Mouse (Mus musculus) midbrain, embryonic 15.5 days (tissue): Measurements from ENCODE around the gene Commd2. TPM values are rescaled to one million over a fixed set of nuclear protein-coding genes. Genes with fewer than 3 reads are reported as not detected.

Experiments used
- ATAC-seq: fragments of 200-750 bp; cut with Nextera tagmentation; replicated peaks from 2 replicates; pipeline ENCODE4 v1.8.0; 2017; ENCODE audit warnings: moderate TSS enrichment
- H3K27ac ChIP-seq: fragments of 300-500 bp; sonication (generic); 2 replicates; pipeline ENCODE4 v1.5.1; 2015; ENCODE audit warnings: mild to moderate bottlenecking, inconsistent platforms
- H3K27me3 ChIP-seq: fragments of 300-500 bp; sonication (generic); replicated peaks from 2 replicates; pipeline ENCODE4 v1.6.1; 2015; ENCODE audit warnings: inconsistent platforms
- H3K36me3 ChIP-seq: fragments of 300-500 bp; sonication (generic); replicated peaks from 2 replicates; pipeline ENCODE4 v1.6.1; 2015; ENCODE audit warnings: inconsistent platforms
- H3K4me1 ChIP-seq: fragments of 300-500 bp; sonication (generic); 2 replicates; pipeline ENCODE4 v1.6.1; 2015; ENCODE audit warnings: inconsistent platforms
- H3K4me2 ChIP-seq: fragments of 300-500 bp; sonication (generic); 2 replicates; pipeline ENCODE4 v1.6.1; 2015; ENCODE audit warnings: inconsistent platforms, mild to moderate bottlenecking, moderate library complexity
- H3K4me3 ChIP-seq: fragments of 300-500 bp; sonication (generic); 2 replicates; pipeline ENCODE4 v1.5.1; 2015; ENCODE audit warnings: mild to moderate bottlenecking, inconsistent platforms
- H3K9ac ChIP-seq: fragments of 300-500 bp; sonication (generic); 2 replicates; pipeline ENCODE4 v1.6.1; 2015; ENCODE audit warnings: mild to moderate bottlenecking, inconsistent platforms
- H3K9me3 ChIP-seq: fragments of 300-500 bp; sonication (generic); 2 replicates; pipeline ENCODE4 v1.6.1; 2016; ENCODE audit warnings: inconsistent platforms
- WGBS: fragments of 180-500 bp; shearing (Covaris S2); methylation state at CpG from one replicate; pipeline ENCODE4 v1.1.7; 2015; ENCODE audit warnings: mixed read lengths; 5-methylcytosine and 5-hydroxymethylcytosine counted together
- polyA plus RNA-seq: library from polyadenylated mRNA; unstranded; fragments of >200 nt; fragmentation: Nextera tagmentation; extraction: Ambion mirVana; gene quantifications from 2 replicates; pipeline ENCODE4 v1.2.1, GENCODE M21; 2015

Gene Commd2
- polyA plus RNA-seq, result 56.1 and 59.2 TPM in 2 replicates

- peak within 1 kb of the TSS; percentile 89 for H3K4me3 ChIP-seq
- 0% methylated on average over 41 of the region's 42 CpGs for WGBS
- peak within 1 kb of the TSS; percentile 67 for H3K9ac ChIP-seq
- H3K27me3 ChIP-seq, result no peaks in the 10 kb centered on the region
- H3K9me3 ChIP-seq, result no peaks in the 10 kb centered on the region
- peak; percentile 99 for ATAC-seq
- peak within 1 kb of the TSS; percentile 75 for H3K4me2 ChIP-seq
- H3K4me1 ChIP-seq, result peaks cover 6% of the 10 kb centered on the region
- H3K27ac ChIP-seq, result peak within 1 kb of the TSS; percentile 86
- H3K36me3 ChIP-seq, result no peaks in the 10 kb centered on the region
Observed at GRCm38 (mm10) chr3:57651231-57651864, at the start of gene Commd2. Gene Commd2, minus strand, starts transcription at chr3:57651715.

GRCm38 (mm10) chr3:57696779-57697178 lies 45.3 kb upstream of the Commd2 start:
- H3K27me3 ChIP-seq, result no peaks in the 10 kb centered on the region
- H3K27ac ChIP-seq, result no peak overlapping the region
- H3K4me2 ChIP-seq, result no peak overlapping the region
- H3K4me3 ChIP-seq, result no peak overlapping the region
- ATAC-seq, result no peak
- no peaks in the 10 kb centered on the region for H3K36me3 ChIP-seq
- H3K9me3 ChIP-seq, result no peaks in the 10 kb centered on the region
- 96% methylated on average over 9 of the region's 9 CpGs for WGBS
- H3K9ac ChIP-seq, result no peak overlapping the region
- no peaks in the 10 kb centered on the region for H3K4me1 ChIP-seq

- Histone ChIP-seq H3K36me3 (no peaks in the 10 kb centered on the region), H3K9me3 (no peaks in the 10 kb centered on the region), H3K27ac (no peak overlapping the region), H3K4me3 (no peak overlapping the region), H3K4me1 (no peaks in the 10 kb centered on the region), H3K9ac (no peak overlapping the region), H3K4me2 (no peak overlapping the region), H3K27me3 (no peaks in the 10 kb centered on the region)
- no peak for ATAC-seq
- 90% methylated on average over 4 of the region's 4 CpGs for WGBS
Observed at GRCm38 (mm10) chr3:57696249-57696648, 44.7 kb upstream of the Commd2 start.

GRCm38 (mm10) chr3:57692719-57693118 lies 41.2 kb upstream of the Commd2 start, which contains the start of gene Ankub1:
Gene Ankub1, minus strand, starts transcription at chr3:57692799.
- no peaks in the 10 kb centered on the region for H3K9me3 ChIP-seq
- no peak for ATAC-seq
- H3K9ac ChIP-seq, result no peak within 1 kb of the TSS
- H3K27me3 ChIP-seq, result no peaks in the 10 kb centered on the region
- H3K27ac ChIP-seq, result no peak within 1 kb of the TSS
- 47% methylated on average over 2 of the region's 2 CpGs for WGBS
- no peak within 1 kb of the TSS for H3K4me2 ChIP-seq
- no peaks in the 10 kb centered on the region for H3K4me1 ChIP-seq
- H3K4me3 ChIP-seq, result no peak within 1 kb of the TSS
- no peaks in the 10 kb centered on the region for H3K36me3 ChIP-seq

- H3K4me3 ChIP-seq, result no peak overlapping the region
- WGBS, result 86% methylated on average over 4 of the region's 4 CpGs
- H3K4me2 ChIP-seq, result no peak overlapping the region
- no peak overlapping the region for H3K9ac ChIP-seq
- ATAC-seq, result no peak
- no peaks in the 10 kb centered on the region for H3K27me3 ChIP-seq
- no peaks in the 10 kb centered on the region for H3K4me1 ChIP-seq
- no peaks in the 10 kb centered on the region for H3K9me3 ChIP-seq
- H3K27ac ChIP-seq, result no peak overlapping the region
- no peaks in the 10 kb centered on the region for H3K36me3 ChIP-seq
Observed at GRCm38 (mm10) chr3:57691772-57692171, 40.3 kb upstream of the Commd2 start.

GRCm38 (mm10) chr3:57677786-57678185 lies 26.3 kb upstream of the Commd2 start:
- Histone ChIP-seq H3K9me3 (no peaks in the 10 kb centered on the region), H3K4me3 (no peak overlapping the region), H3K27me3 (no peaks in the 10 kb centered on the region), H3K4me2 (no peak overlapping the region), H3K27ac (no peak overlapping the region), H3K9ac (no peak overlapping the region), H3K36me3 (no peaks in the 10 kb centered on the region), H3K4me1 (no peaks in the 10 kb centered on the region)
- no peak for ATAC-seq

GRCm38 (mm10) chr3:57674075-57674474 lies 22.6 kb upstream of the Commd2 start:
- 90% methylated on average over 2 of the region's 2 CpGs for WGBS
- Histone ChIP-seq H3K9me3 (no peaks in the 10 kb centered on the region), H3K36me3 (no peaks in the 10 kb centered on the region), H3K4me2 (no peak overlapping the region), H3K27ac (no peak overlapping the region), H3K9ac (no peak overlapping the region), H3K4me3 (no peak overlapping the region), H3K27me3 (no peaks in the 10 kb centered on the region), H3K4me1 (no peaks in the 10 kb centered on the region)
- ATAC-seq, result no peak

- no peaks in the 10 kb centered on the region for H3K4me1 ChIP-seq
- ATAC-seq, result no peak
- 84% methylated on average over 4 of the region's 4 CpGs for WGBS
- no peak overlapping the region for H3K4me3 ChIP-seq
- H3K36me3 ChIP-seq, result no peaks in the 10 kb centered on the region
- no peaks in the 10 kb centered on the region for H3K27me3 ChIP-seq
- H3K9me3 ChIP-seq, result no peaks in the 10 kb centered on the region
- no peak overlapping the region for H3K4me2 ChIP-seq
- H3K9ac ChIP-seq, result no peak overlapping the region
- no peak overlapping the region for H3K27ac ChIP-seq
Observed at GRCm38 (mm10) chr3:57673586-57673985, 22.1 kb upstream of the Commd2 start.

GRCm38 (mm10) chr3:57667054-57667723 lies 15.7 kb upstream of the Commd2 start:
- WGBS, result 29% methylated on average over 14 of the region's 14 CpGs
- Histone ChIP-seq H3K4me1 (no peaks in the 10 kb centered on the region), H3K27ac (no peak overlapping the region), H3K4me3 (peak overlapping the region; percentile 32), H3K4me2 (peak overlapping the region; percentile 44), H3K9ac (no peak overlapping the region), H3K9me3 (no peaks in the 10 kb centered on the region), H3K27me3 (no peaks in the 10 kb centered on the region), H3K36me3 (no peaks in the 10 kb centered on the region)
- peak; percentile 91 for ATAC-seq

GRCm38 (mm10) chr3:57665880-57666279 lies 14.4 kb upstream of the Commd2 start:
- no peak overlapping the region for H3K27ac ChIP-seq
- no peaks in the 10 kb centered on the region for H3K4me1 ChIP-seq
- no peaks in the 10 kb centered on the region for H3K36me3 ChIP-seq
- H3K4me3 ChIP-seq, result no peak overlapping the region
- ATAC-seq, result no peak
- WGBS, result 92% methylated on average over 5 of the region's 5 CpGs
- no peaks in the 10 kb centered on the region for H3K9me3 ChIP-seq
- no peak overlapping the region for H3K4me2 ChIP-seq
- no peak overlapping the region for H3K9ac ChIP-seq
- no peaks in the 10 kb centered on the region for H3K27me3 ChIP-seq

GRCm38 (mm10) chr3:57664682-57665081 lies 13.2 kb upstream of the Commd2 start:
- no peaks in the 10 kb centered on the region for H3K4me1 ChIP-seq
- no peak overlapping the region for H3K27ac ChIP-seq
- H3K27me3 ChIP-seq, result no peaks in the 10 kb centered on the region
- no peaks in the 10 kb centered on the region for H3K9me3 ChIP-seq
- no peaks in the 10 kb centered on the region for H3K36me3 ChIP-seq
- H3K4me3 ChIP-seq, result no peak overlapping the region
- no peak overlapping the region for H3K9ac ChIP-seq
- H3K4me2 ChIP-seq, result no peak overlapping the region
- ATAC-seq, result no peak
- 71% methylated on average over 10 of the region's 10 CpGs for WGBS

GRCm38 (mm10) chr3:57663731-57664130 lies 12.2 kb upstream of the Commd2 start:
- H3K9ac ChIP-seq, result no peak overlapping the region
- no peak for ATAC-seq
- H3K4me1 ChIP-seq, result no peaks in the 10 kb centered on the region
- no peaks in the 10 kb centered on the region for H3K36me3 ChIP-seq
- H3K9me3 ChIP-seq, result no peaks in the 10 kb centered on the region
- H3K27ac ChIP-seq, result no peak overlapping the region
- H3K27me3 ChIP-seq, result no peaks in the 10 kb centered on the region
- WGBS, result 21% methylated on average over 6 of the region's 6 CpGs
- H3K4me2 ChIP-seq, result no peak overlapping the region
- H3K4me3 ChIP-seq, result no peak overlapping the region

- Histone ChIP-seq H3K27ac (no peak overlapping the region), H3K36me3 (no peaks in the 10 kb centered on the region), H3K27me3 (no peaks in the 10 kb centered on the region), H3K9ac (no peak overlapping the region), H3K4me3 (no peak overlapping the region), H3K9me3 (no peaks in the 10 kb centered on the region), H3K4me1 (no peaks in the 10 kb centered on the region), H3K4me2 (no peak overlapping the region)
- 70% methylated on average over 6 of the region's 6 CpGs for WGBS
- no peak for ATAC-seq
Observed at GRCm38 (mm10) chr3:57658608-57659007, 7.1 kb upstream of the Commd2 start.
